Mouse (Mus musculus): ENCODE measurements at regions not wholly inside any gene's neighbourhood (a gene's known extent, or its start where the extent isn't known, plus 50 kb on each side); places are given as distances from the start of the nearest gene placed in this dataset.
A peak's percentile ranks its signal among the peaks of the same experiment; 100 is the strongest.

- 69% methylated on average over 5 of the region's 5 CpGs for WGBS (ENCODE audit: insufficient replicate concordance)
- no peak overlapping the region for H3K4me2 ChIP-seq (ENCODE audit: low read depth, low read length)
Observed at GRCm38 (mm10) chr10:111583744-111584152, 77.7 kb downstream of the Phlda1 start.

GRCm38 (mm10) chr10:111587891-111588611 lies 82.0 kb downstream of the Phlda1 start:
- Histone ChIP-seq H3K4me1 (ENCODE audit: control insufficient read depth, low read depth, low read length) (peaks cover 12% of the 10 kb centered on the region), H3K9ac (ENCODE audit: low read depth, low read length) (no peak overlapping the region), H3K4me3 (ENCODE audit: low read depth, low read length) (no peak overlapping the region), H3K9me3 (replicated peaks; ENCODE audit: control insufficient read depth, low read length) (no peaks in the 10 kb centered on the region), H3K27me3 (ENCODE audit: control insufficient read depth, insufficient read depth, low read depth, low read length) (no peaks in the 10 kb centered on the region), H3K27ac (ENCODE audit: low read length) (no peak overlapping the region), H3K36me3 (ENCODE audit: control insufficient read depth, insufficient read depth) (no peaks in the 10 kb centered on the region), H3K4me2 (ENCODE audit: low read depth, low read length) (no peak overlapping the region)
- peak; percentile 82 for ATAC-seq (ENCODE audit: low read depth)
- 14% methylated on average over 4 of the region's 4 CpGs for WGBS (ENCODE audit: insufficient replicate concordance)

More at GRCm38 (mm10) chr10:111583744-111584152, 77.7 kb downstream of the Phlda1 start:
- Histone ChIP-seq H3K27me3 (ENCODE audit: control insufficient read depth, insufficient read depth, low read depth, low read length) (no peaks in the 10 kb centered on the region), H3K4me3 (ENCODE audit: low read depth, low read length) (no peak overlapping the region), H3K4me1 (ENCODE audit: control insufficient read depth, low read depth, low read length) (peaks cover 36% of the 10 kb centered on the region), H3K9ac (ENCODE audit: low read depth, low read length) (no peak overlapping the region), H3K27ac (ENCODE audit: low read length) (no peak overlapping the region), H3K9me3 (replicated peaks; ENCODE audit: control insufficient read depth, low read length) (no peaks in the 10 kb centered on the region), H3K36me3 (ENCODE audit: control insufficient read depth, insufficient read depth) (no peaks in the 10 kb centered on the region)
- ATAC-seq (ENCODE audit: low read depth) = no peak

- 42% methylated on average over 3 of the region's 3 CpGs for WGBS (ENCODE audit: insufficient replicate concordance)
- no peaks in the 10 kb centered on the region for H3K36me3 ChIP-seq (ENCODE audit: control insufficient read depth, insufficient read depth)
- H3K27me3 ChIP-seq (ENCODE audit: control insufficient read depth, insufficient read depth, low read depth, low read length) = no peaks in the 10 kb centered on the region
- peaks cover 8% of the 10 kb centered on the region for H3K4me1 ChIP-seq (ENCODE audit: control insufficient read depth, low read depth, low read length)
- no peak for ATAC-seq (ENCODE audit: low read depth)
- no peak overlapping the region for H3K9ac ChIP-seq (ENCODE audit: low read depth, low read length)
- no peaks in the 10 kb centered on the region for H3K9me3 ChIP-seq (replicated peaks; ENCODE audit: control insufficient read depth, low read length)
- no peak overlapping the region for H3K4me2 ChIP-seq (ENCODE audit: low read depth, low read length)
- no peak overlapping the region for H3K27ac ChIP-seq (ENCODE audit: low read length)
- no peak overlapping the region for H3K4me3 ChIP-seq (ENCODE audit: low read depth, low read length)
Observed at GRCm38 (mm10) chr10:111589186-111589585, 83.1 kb downstream of the Phlda1 start.

DNA sequence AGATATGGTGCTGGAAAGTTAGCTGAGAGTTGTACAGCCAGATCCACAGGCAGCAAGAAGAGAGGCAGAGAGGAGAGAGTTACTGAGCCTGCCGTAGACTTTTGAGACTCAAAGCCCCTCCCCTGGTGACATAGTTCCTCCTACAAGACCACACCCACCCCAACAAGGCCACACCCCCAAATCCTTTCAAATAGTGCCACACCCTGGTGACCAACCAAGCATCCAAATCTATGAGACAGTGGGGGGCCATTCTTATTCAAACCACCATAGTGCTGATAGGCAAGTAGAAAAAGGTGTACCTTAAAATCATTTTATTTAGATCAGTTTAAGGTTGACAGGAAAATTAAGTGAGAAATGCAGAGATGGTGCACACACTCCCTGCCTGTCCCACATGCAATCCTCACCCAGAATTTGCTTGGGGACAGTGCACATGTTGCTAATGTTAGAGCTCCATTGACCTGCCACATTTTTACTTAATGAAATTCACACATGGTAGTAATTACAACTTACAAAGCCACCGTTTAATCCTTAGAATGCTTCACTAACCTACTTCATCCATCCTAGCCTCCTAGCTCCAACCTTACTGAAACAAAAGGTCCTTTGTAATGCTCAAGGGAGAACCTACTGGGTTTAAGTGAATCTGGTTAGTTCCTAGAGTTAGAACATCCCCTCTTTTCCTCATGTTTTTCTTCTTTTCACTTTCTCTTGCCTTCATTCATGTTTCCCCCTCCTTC lies 86.5 kb downstream of the Phlda1 start:
- no peak for ATAC-seq (ENCODE audit: low read depth)
- no peak overlapping the region for H3K27ac ChIP-seq (ENCODE audit: low read length)
- 61% methylated on average over 2 of the region's 2 CpGs for WGBS (ENCODE audit: insufficient replicate concordance)
- H3K9me3 ChIP-seq (replicated peaks; ENCODE audit: control insufficient read depth, low read length) = no peaks in the 10 kb centered on the region
- no peak overlapping the region for H3K9ac ChIP-seq (ENCODE audit: low read depth, low read length)
- H3K36me3 ChIP-seq (ENCODE audit: control insufficient read depth, insufficient read depth) = no peaks in the 10 kb centered on the region
- H3K27me3 ChIP-seq (ENCODE audit: control insufficient read depth, insufficient read depth, low read depth, low read length) = no peaks in the 10 kb centered on the region
- H3K4me3 ChIP-seq (ENCODE audit: low read depth, low read length) = no peak overlapping the region
- no peak overlapping the region for H3K4me2 ChIP-seq (ENCODE audit: low read depth, low read length)
- H3K4me1 ChIP-seq (ENCODE audit: control insufficient read depth, low read depth, low read length) = peaks cover 21% of the 10 kb centered on the region

- H3K4me2 ChIP-seq (ENCODE audit: low read depth, low read length) = no peak overlapping the region
- H3K27me3 ChIP-seq (ENCODE audit: control insufficient read depth, insufficient read depth, low read depth, low read length) = no peaks in the 10 kb centered on the region
- no peak overlapping the region for H3K9ac ChIP-seq (ENCODE audit: low read depth, low read length)
- no peak overlapping the region for H3K4me3 ChIP-seq (ENCODE audit: low read depth, low read length)
- H3K9me3 ChIP-seq (replicated peaks; ENCODE audit: control insufficient read depth, low read length) = no peaks in the 10 kb centered on the region
- H3K27ac ChIP-seq (ENCODE audit: low read length) = no peak overlapping the region
- ATAC-seq (ENCODE audit: low read depth) = no peak
- peaks cover 15% of the 10 kb centered on the region for H3K4me1 ChIP-seq (ENCODE audit: control insufficient read depth, low read depth, low read length)
- no peaks in the 10 kb centered on the region for H3K36me3 ChIP-seq (ENCODE audit: control insufficient read depth, insufficient read depth)
- WGBS (ENCODE audit: insufficient replicate concordance) = 65% methylated on average over 2 of the region's 2 CpGs
Observed at GRCm38 (mm10) chr10:111593280-111593679, 87.2 kb downstream of the Phlda1 start.

- no peak overlapping the region for H3K4me3 ChIP-seq (ENCODE audit: low read depth, low read length)
- H3K4me1 ChIP-seq (ENCODE audit: control insufficient read depth, low read depth, low read length) = peaks cover 13% of the 10 kb centered on the region
- 74% methylated on average over 11 of the region's 11 CpGs for WGBS (ENCODE audit: insufficient replicate concordance)
- no peaks in the 10 kb centered on the region for H3K9me3 ChIP-seq (replicated peaks; ENCODE audit: control insufficient read depth, low read length)
- no peaks in the 10 kb centered on the region for H3K27me3 ChIP-seq (ENCODE audit: control insufficient read depth, insufficient read depth, low read depth, low read length)
- H3K4me2 ChIP-seq (ENCODE audit: low read depth, low read length) = no peak overlapping the region
- H3K9ac ChIP-seq (ENCODE audit: low read depth, low read length) = no peak overlapping the region
- H3K36me3 ChIP-seq (ENCODE audit: control insufficient read depth, insufficient read depth) = no peaks in the 10 kb centered on the region
- no peak for ATAC-seq (ENCODE audit: low read depth)
- H3K27ac ChIP-seq (ENCODE audit: low read length) = no peak overlapping the region
Observed at GRCm38 (mm10) chr10:111594171-111594570, 88.1 kb downstream of the Phlda1 start.

GRCm38 (mm10) chr10:111594651-111595050 lies 88.6 kb downstream of the Phlda1 start:
- Histone ChIP-seq H3K4me3 (ENCODE audit: low read depth, low read length) (no peak overlapping the region), H3K9ac (ENCODE audit: low read depth, low read length) (no peak overlapping the region), H3K4me2 (ENCODE audit: low read depth, low read length) (peak overlapping the region; percentile 48; the same call in 1 of the 2 replicates), H3K36me3 (ENCODE audit: control insufficient read depth, insufficient read depth) (no peaks in the 10 kb centered on the region), H3K27ac (ENCODE audit: low read length) (no peak overlapping the region), H3K27me3 (ENCODE audit: control insufficient read depth, insufficient read depth, low read depth, low read length) (no peaks in the 10 kb centered on the region), H3K9me3 (replicated peaks; ENCODE audit: control insufficient read depth, low read length) (no peaks in the 10 kb centered on the region), H3K4me1 (ENCODE audit: control insufficient read depth, low read depth, low read length) (peaks cover 13% of the 10 kb centered on the region)
- no peak for ATAC-seq (ENCODE audit: low read depth)
- WGBS (ENCODE audit: insufficient replicate concordance) = 39% methylated on average over 10 of the region's 10 CpGs

- Histone ChIP-seq H3K4me3 (ENCODE audit: low read depth, low read length) (0 out of 2 replicates have a peak overlapping the region, but pooled peaks have one; percentile 3), H3K27ac (ENCODE audit: low read length) (0 out of 2 replicates have a peak overlapping the region, but pooled peaks have one; percentile 9), H3K9ac (ENCODE audit: low read depth, low read length) (no peak overlapping the region), H3K4me1 (ENCODE audit: control insufficient read depth, low read depth, low read length) (peaks cover 15% of the 10 kb centered on the region), H3K36me3 (ENCODE audit: control insufficient read depth, insufficient read depth) (no peaks in the 10 kb centered on the region), H3K4me2 (ENCODE audit: low read depth, low read length) (peak overlapping the region; percentile 48), H3K9me3 (replicated peaks; ENCODE audit: control insufficient read depth, low read length) (no peaks in the 10 kb centered on the region), H3K27me3 (ENCODE audit: control insufficient read depth, insufficient read depth, low read depth, low read length) (no peaks in the 10 kb centered on the region)
- ATAC-seq (ENCODE audit: low read depth) = peak; percentile 86
- WGBS (ENCODE audit: insufficient replicate concordance) = 4% methylated on average over 8 of the region's 8 CpGs
Observed at GRCm38 (mm10) chr10:111595513-111595995, 89.5 kb downstream of the Phlda1 start.

GRCm38 (mm10) chr10:111598650-111599049 lies 92.6 kb downstream of the Phlda1 start:
- H3K36me3 ChIP-seq (ENCODE audit: control insufficient read depth, insufficient read depth) = no peaks in the 10 kb centered on the region
- H3K27me3 ChIP-seq (ENCODE audit: control insufficient read depth, insufficient read depth, low read depth, low read length) = no peaks in the 10 kb centered on the region
- H3K4me2 ChIP-seq (ENCODE audit: low read depth, low read length) = no peak overlapping the region
- WGBS (ENCODE audit: insufficient replicate concordance) = 38% methylated on average over 5 of the region's 5 CpGs
- H3K27ac ChIP-seq (ENCODE audit: low read length) = no peak overlapping the region
- H3K4me1 ChIP-seq (ENCODE audit: control insufficient read depth, low read depth, low read length) = peaks cover 15% of the 10 kb centered on the region
- no peaks in the 10 kb centered on the region for H3K9me3 ChIP-seq (replicated peaks; ENCODE audit: control insufficient read depth, low read length)
- no peak for ATAC-seq (ENCODE audit: low read depth)
- no peak overlapping the region for H3K9ac ChIP-seq (ENCODE audit: low read depth, low read length)
- H3K4me3 ChIP-seq (ENCODE audit: low read depth, low read length) = no peak overlapping the region

Data from liver, embryonic 16.5 days (tissue).